Mouse (Mus musculus) myocyte (in vitro differentiated cells): Measurements from ENCODE around the gene 6330409D20Rik.

Source experiments
- CEBPB ChIP-seq: IDR thresholded peaks from 2 replicates; pipeline ENCODE4 v1.6.1; 2011; ENCODE audit warnings: mild to moderate bottlenecking, moderate library complexity; ENCODE audit not compliant: poor library complexity, insufficient read depth, severe bottlenecking
- E2F4 ChIP-seq: IDR thresholded peaks from one replicate; pipeline ENCODE4 v1.6.1; 2011; ENCODE audit warnings: mild to moderate bottlenecking, control low read depth, moderate library complexity; ENCODE audit not compliant: insufficient read depth
- MAX ChIP-seq: IDR thresholded peaks from one replicate; pipeline ENCODE4 v1.6.1; 2011; ENCODE audit warnings: low read depth, mild to moderate bottlenecking, control low read depth
- MYOD1 ChIP-seq, 3 experiments: IDR thresholded peaks; one replicate each; pipeline ENCODE4 v1.6.1; 2011; ENCODE audit warnings: control low read depth in 2 of 3, low read depth in 2 of 3, mild to moderate bottlenecking in 2 of 3, moderate library complexity in 1 of 3; ENCODE audit not compliant: insufficient read length in 2 of 3, control insufficient read depth in 1 of 3
- MYOG ChIP-seq, 3 experiments: IDR thresholded peaks; one replicate each; pipeline ENCODE4 v1.6.1; 2011; ENCODE audit warnings: control low read depth in 2 of 3, low read depth in 2 of 3, mild to moderate bottlenecking in 2 of 3; ENCODE audit not compliant: insufficient read length in 2 of 3, control insufficient read depth in 1 of 3, insufficient read depth in 1 of 3
- POLR2A ChIP-seq: IDR thresholded peaks from one replicate; pipeline ENCODE4 v1.6.1; 2011; ENCODE audit warnings: low read depth, mild to moderate bottlenecking, control low read depth, moderate library complexity; ENCODE audit not compliant: insufficient read length
- POLR2AphosphoS2 ChIP-seq: IDR thresholded peaks from one replicate; pipeline ENCODE4 v1.6.1; 2011; ENCODE audit warnings: low read depth, control low read depth; ENCODE audit not compliant: insufficient read length
- TCF12 ChIP-seq: IDR thresholded peaks from one replicate; pipeline ENCODE4 v1.6.1; 2011; ENCODE audit warnings: mild to moderate bottlenecking, control low read depth; ENCODE audit not compliant: poor library complexity, insufficient read depth, severe bottlenecking
- TCF3 ChIP-seq: IDR thresholded peaks from one replicate; pipeline ENCODE4 v1.6.1; 2011; ENCODE audit warnings: low read depth, control low read depth; ENCODE audit not compliant: insufficient read length
- USF1 ChIP-seq: IDR thresholded peaks from one replicate; pipeline ENCODE4 v1.6.1; 2011; ENCODE audit warnings: low read depth, mild to moderate bottlenecking, control low read depth, moderate library complexity

DNA sequence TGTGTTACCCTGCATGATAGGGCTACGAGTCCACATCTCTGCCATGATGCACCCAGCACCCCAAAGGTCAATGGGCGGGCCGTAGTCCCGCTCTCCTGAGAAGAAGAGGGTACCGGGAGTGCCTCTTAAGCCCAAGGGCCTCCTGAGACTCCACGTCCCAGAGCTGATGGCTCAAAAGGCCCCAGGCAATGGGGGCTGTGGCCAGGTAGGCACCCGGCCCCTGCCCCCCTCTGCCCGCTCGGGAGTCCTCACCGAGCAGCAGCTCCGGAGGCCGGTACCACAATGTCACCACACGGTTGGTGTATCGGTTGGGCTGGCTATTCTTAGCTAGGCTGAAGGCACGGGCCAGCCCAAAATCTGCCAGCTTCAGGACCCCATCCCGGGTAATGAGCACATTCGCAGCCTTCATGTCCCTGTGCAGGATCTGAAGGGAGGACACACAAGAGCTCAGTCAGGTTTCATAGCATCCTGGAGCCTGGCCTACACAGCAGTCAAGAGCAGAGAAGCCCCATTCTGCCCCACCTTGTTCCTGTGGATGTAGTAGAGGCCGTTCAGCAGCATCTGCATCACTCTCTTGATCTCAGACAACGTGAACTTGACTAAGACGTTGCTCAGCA, 31.2 kb downstream of the 6330409D20Rik start:
- TF ChIP-seq MAX = no peak
- no peak for TF ChIP-seq E2F4
- TF ChIP-seq POLR2A = no peak
- no peak for TF ChIP-seq POLR2AphosphoS2
- no peak for TF ChIP-seq MYOG (IDR thresholded peaks at IDR 0.05; ENCODE audit: control insufficient read depth in 1 of 3, insufficient read depth in 1 of 3, insufficient read length in 2 of 3, low read depth in 2 of 3)
- TF ChIP-seq TCF12 = no peak
- TF ChIP-seq MYOD1 (IDR thresholded peaks at IDR 0.05; ENCODE audit: control insufficient read depth in 1 of 3, insufficient read length in 2 of 3, low read depth in 2 of 3) = no peak
- TF ChIP-seq CEBPB = no peak
- TF ChIP-seq USF1 = no peak
- TF ChIP-seq TCF3 = no peak
